Mouse (Mus musculus): Measurements from ENCODE around the gene Aes. TPM values are rescaled to one million over a fixed set of nuclear protein-coding genes. Genes with fewer than 3 reads are reported as not detected.

The Aes gene
- polyA plus RNA-seq, 1 experiment, result 551 TPM

DNA sequence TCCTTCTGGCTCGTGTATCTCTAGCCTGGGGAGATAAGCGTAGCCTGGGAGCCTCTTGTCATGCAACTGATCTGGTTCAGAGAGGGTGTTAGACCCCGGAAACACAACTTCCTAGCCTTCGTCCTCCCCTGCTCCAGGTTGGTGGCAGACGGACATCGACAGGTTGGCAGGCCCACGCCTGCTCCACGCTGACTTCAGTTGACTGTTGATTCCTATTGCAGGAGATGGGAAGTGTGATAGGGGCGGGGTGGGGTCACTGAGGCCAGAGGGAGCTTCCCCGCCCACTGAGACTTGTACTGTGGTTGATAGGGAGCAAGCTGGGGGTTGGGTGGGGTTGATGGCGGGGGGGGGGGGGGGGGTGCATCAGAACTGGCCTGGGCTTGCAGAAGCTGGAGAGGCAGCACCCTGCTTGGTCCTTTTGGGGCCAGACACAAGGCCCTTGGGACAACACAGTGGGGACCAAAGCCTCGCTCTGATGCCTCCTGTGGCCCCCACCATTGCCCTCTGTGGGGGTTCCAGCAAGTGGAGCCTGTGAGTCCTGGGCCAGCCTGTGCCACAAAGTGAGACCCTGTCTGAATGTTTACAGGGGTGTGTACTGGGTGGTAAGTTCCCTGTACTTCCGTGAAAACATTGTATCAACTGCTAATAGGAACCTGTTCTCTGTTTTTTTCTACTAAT, 34.1 kb upstream of the Aes start:
- Histone ChIP-seq H3K4me1 (ENCODE audit: control insufficient read depth, insufficient read depth, low read length) (peaks cover 23% of the 10 kb centered on the region), H3K4me3 (ENCODE audit: insufficient read depth, low read length) (no peak overlapping the region), H3K27ac (ENCODE audit: insufficient read depth, low read depth, low read length) (no peak overlapping the region)
- TF ChIP-seq POLR2A (IDR thresholded peaks at IDR 0.05; ENCODE audit: borderline replicate concordance, low read depth, low read length) (no peak), CTCF (IDR thresholded peaks at IDR 0.05; ENCODE audit: low read depth, low read length) (no peak)

- H3K4me1 ChIP-seq (ENCODE audit: control insufficient read depth, insufficient read depth, low read length), result peaks cover 11% of the 10 kb centered on the region
- no peak overlapping the region for H3K4me3 ChIP-seq (ENCODE audit: insufficient read depth, low read length)
- TF ChIP-seq CTCF (IDR thresholded peaks at IDR 0.05; ENCODE audit: low read depth, low read length) (peak; percentile 71), POLR2A (IDR thresholded peaks at IDR 0.05; ENCODE audit: borderline replicate concordance, low read depth, low read length) (no peak)
- no peak overlapping the region for H3K27ac ChIP-seq (ENCODE audit: insufficient read depth, low read depth, low read length)
These were observed 32.5 kb upstream of the Aes start for GRCm38 (mm10) chr10:81526779-81527178.

DNA sequence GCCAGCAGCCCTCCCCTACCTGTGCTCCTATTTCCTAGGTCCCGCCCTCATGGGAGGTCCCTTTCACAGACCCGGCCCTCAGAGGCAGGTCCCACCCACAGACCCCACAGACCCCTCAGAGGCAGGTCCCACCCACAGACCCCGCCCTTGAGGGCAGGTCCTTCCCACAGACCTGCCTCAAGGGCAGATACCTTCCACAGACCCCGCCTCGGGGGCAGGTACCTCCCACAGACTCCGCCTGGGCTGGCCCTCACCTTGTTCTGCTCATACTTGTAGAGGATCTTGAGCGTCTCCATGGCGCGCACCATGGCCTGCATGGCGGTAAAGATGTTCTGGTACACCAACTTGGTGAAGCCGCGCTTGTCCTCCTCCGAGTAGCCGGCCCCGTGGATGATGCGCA, 24.5 kb upstream of the Aes start:
- TF ChIP-seq CTCF (IDR thresholded peaks at IDR 0.05; ENCODE audit: low read depth, low read length), result no peak
- Histone ChIP-seq H3K4me1 (ENCODE audit: control insufficient read depth, insufficient read depth, low read length) (no peaks in the 10 kb centered on the region), H3K4me3 (ENCODE audit: insufficient read depth, low read length) (no peak overlapping the region), H3K27ac (ENCODE audit: insufficient read depth, low read depth, low read length) (no peak overlapping the region)

DNA sequence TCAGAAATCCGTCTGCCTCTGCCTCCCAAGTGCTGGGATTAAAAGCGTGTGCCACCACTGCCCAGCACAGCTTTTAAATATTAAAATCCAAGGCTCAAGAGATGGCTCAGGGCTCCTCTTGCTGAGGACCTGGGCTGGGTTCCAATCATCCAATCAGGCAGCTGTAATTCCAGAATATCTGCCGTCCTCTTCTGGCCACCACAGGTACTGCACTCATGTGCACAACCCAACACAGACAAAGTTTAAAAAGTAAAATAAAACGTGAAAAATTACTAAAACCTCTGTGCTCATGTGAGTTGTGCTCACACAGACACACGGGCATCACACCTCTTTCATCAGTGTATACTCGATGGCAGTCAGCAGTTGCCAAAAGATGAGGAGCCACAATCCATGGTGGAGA, 22.6 kb upstream of the Aes start:
- no peak overlapping the region for H3K27ac ChIP-seq (ENCODE audit: insufficient read depth, low read depth, low read length)
- no peaks in the 10 kb centered on the region for H3K4me1 ChIP-seq (ENCODE audit: control insufficient read depth, insufficient read depth, low read length)
- no peak overlapping the region for H3K4me3 ChIP-seq (ENCODE audit: insufficient read depth, low read length)
- TF ChIP-seq POLR2A (IDR thresholded peaks at IDR 0.05; ENCODE audit: borderline replicate concordance, low read depth, low read length) (no peak), CTCF (IDR thresholded peaks at IDR 0.05; ENCODE audit: low read depth, low read length) (peak; percentile 40)

DNA sequence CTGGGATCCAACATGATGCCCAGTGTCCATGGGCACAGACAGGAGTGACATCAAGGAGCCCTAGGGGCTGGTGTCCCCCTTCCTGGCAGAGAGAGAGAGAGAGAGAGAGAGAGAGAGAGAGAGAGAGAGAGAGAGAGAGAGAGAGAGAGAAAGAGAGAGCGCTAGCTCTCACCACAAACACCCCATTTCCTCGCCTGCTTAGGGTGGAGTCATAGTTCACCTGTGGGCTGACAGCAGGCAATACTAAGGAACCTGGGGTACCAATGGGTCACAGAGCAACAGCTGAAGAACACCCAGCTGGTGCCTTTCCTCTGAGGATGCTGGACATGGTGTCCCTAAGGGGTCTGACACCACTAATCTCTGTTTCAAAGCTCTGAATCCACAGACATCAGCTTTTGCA, 21.9 kb upstream of the Aes start:
- Histone ChIP-seq H3K27ac (ENCODE audit: insufficient read depth, low read depth, low read length) (no peak overlapping the region), H3K4me3 (ENCODE audit: insufficient read depth, low read length) (no peak overlapping the region), H3K4me1 (ENCODE audit: control insufficient read depth, insufficient read depth, low read length) (peaks cover 5% of the 10 kb centered on the region)
- TF ChIP-seq CTCF (IDR thresholded peaks at IDR 0.05; ENCODE audit: low read depth, low read length) (no peak), POLR2A (IDR thresholded peaks at IDR 0.05; ENCODE audit: borderline replicate concordance, low read depth, low read length) (no peak)

GRCm38 (mm10) chr10:81538321-81539048, 20.8 kb upstream of the Aes start:
- TF ChIP-seq POLR2A (IDR thresholded peaks at IDR 0.05; ENCODE audit: borderline replicate concordance, low read depth, low read length) (no peak), CTCF (IDR thresholded peaks at IDR 0.05; ENCODE audit: low read depth, low read length) (no peak)
- H3K27ac ChIP-seq (ENCODE audit: insufficient read depth, low read depth, low read length), result no peak overlapping the region
- H3K4me1 ChIP-seq (ENCODE audit: control insufficient read depth, insufficient read depth, low read length), result peaks cover 15% of the 10 kb centered on the region
- H3K4me3 ChIP-seq (ENCODE audit: insufficient read depth, low read length), result no peak overlapping the region

DNA sequence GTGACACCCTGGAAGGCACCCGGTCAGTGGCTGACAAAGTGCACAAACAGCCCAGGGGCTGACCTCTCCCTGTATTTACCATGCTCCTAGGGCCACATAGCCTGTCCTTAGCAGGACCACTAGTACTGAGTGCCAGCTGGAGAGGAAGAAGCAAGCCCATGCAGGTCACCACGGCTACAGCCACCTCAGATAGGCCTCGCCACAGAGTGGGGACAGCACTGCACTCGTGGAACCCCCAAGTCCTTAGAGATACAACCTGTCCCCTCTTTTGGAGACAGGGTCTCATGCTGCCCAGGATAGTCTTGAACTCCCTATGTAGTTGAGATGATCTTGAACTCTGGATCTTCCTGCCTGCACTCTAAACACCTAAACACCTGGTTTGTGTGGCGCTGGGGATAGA, 17.9 kb upstream of the Aes start:
- no peak overlapping the region for H3K27ac ChIP-seq (ENCODE audit: insufficient read depth, low read depth, low read length)
- peaks cover 18% of the 10 kb centered on the region for H3K4me1 ChIP-seq (ENCODE audit: control insufficient read depth, insufficient read depth, low read length)
- H3K4me3 ChIP-seq (ENCODE audit: insufficient read depth, low read length), result no peak overlapping the region
- TF ChIP-seq POLR2A (IDR thresholded peaks at IDR 0.05; ENCODE audit: borderline replicate concordance, low read depth, low read length) (no peak), CTCF (IDR thresholded peaks at IDR 0.05; ENCODE audit: low read depth, low read length) (no peak)

- Histone ChIP-seq H3K27ac (ENCODE audit: insufficient read depth, low read depth, low read length) (no peak overlapping the region), H3K4me1 (ENCODE audit: control insufficient read depth, insufficient read depth, low read length) (peaks cover 18% of the 10 kb centered on the region), H3K4me3 (ENCODE audit: insufficient read depth, low read length) (no peak overlapping the region)
- TF ChIP-seq POLR2A (IDR thresholded peaks at IDR 0.05; ENCODE audit: borderline replicate concordance, low read depth, low read length), result no peak
- TF ChIP-seq CTCF (IDR thresholded peaks at IDR 0.05; ENCODE audit: low read depth, low read length), result no peak
These were observed 17.5 kb upstream of the Aes start for GRCm38 (mm10) chr10:81541803-81542202.

DNA sequence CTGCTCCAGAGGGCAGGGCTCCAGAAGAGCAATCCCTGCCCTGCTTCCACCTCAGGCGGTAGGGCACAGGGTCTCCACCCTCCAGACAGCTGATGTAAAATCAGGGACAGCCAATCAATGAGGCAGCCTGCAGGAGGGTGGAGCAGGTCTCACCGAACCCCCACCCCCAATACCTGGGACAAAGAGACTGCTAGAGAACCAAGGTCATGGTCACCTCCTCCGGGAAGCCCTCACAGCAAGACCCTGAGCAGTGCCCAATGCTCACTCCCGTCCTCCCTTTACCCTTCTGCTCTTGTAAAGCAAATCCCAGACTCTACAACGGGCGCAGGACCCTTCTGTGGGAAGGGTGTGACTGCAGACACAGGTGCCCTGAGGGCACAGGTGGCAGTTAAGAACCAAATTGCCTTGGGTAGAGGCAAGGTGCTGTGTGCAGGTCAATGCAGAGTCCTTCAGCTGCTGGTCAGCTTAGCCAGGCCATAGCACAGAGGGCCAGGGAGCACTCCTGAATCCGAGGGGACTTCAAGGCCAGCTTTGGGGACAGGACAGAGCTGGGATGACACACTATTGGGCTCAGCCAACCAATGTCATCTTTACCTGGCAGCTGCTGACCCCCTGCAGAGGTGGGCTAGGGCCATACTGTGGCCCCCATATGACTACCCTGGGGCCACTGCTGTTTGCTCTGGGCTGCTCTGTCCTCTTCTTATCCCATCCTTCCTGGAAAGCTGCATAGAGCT, 16.4 kb upstream of the Aes start:
- H3K4me1 ChIP-seq (ENCODE audit: control insufficient read depth, insufficient read depth, low read length), result peaks cover 18% of the 10 kb centered on the region
- H3K4me3 ChIP-seq (ENCODE audit: insufficient read depth, low read length), result peak overlapping the region; percentile 98; the same call in 1 of the 2 replicates
- H3K27ac ChIP-seq (ENCODE audit: insufficient read depth, low read depth, low read length), result no peak overlapping the region
- TF ChIP-seq CTCF (IDR thresholded peaks at IDR 0.05; ENCODE audit: low read depth, low read length) (no peak), POLR2A (IDR thresholded peaks at IDR 0.05; ENCODE audit: borderline replicate concordance, low read depth, low read length) (no peak)

GRCm38 (mm10) chr10:81543633-81544032, 15.7 kb upstream of the Aes start:
- TF ChIP-seq CTCF (IDR thresholded peaks at IDR 0.05; ENCODE audit: low read depth, low read length) (no peak), POLR2A (IDR thresholded peaks at IDR 0.05; ENCODE audit: borderline replicate concordance, low read depth, low read length) (no peak)
- Histone ChIP-seq H3K4me1 (ENCODE audit: control insufficient read depth, insufficient read depth, low read length) (peaks cover 18% of the 10 kb centered on the region), H3K27ac (ENCODE audit: insufficient read depth, low read depth, low read length) (no peak overlapping the region)

More at GRCm38 (mm10) chr10:81543633-81544032, 15.7 kb upstream of the Aes start:
- peak overlapping the region; percentile 98 for H3K4me3 ChIP-seq (ENCODE audit: insufficient read depth, low read length)

Data from bone marrow macrophage, adult 2 months (primary cell).